Mouse (Mus musculus): ENCODE data around the gene Vmn2r34. TPM values are rescaled to one million over a fixed set of nuclear protein-coding genes. Genes with fewer than 3 reads are reported as not detected.
A peak's percentile ranks its signal among the peaks of the same experiment; 100 is the strongest.
"Not testable (repeated sequence)": the region's sequence is repeated elsewhere in the genome, so short reads cannot be mapped to it uniquely, and the experiment has no call there.

The Vmn2r34 gene
- not detected for total RNA-seq (2021)
- long read RNA-seq, experiment 1: 0 reads
- long read RNA-seq, experiment 2: 0 reads

- DNase-seq: not testable (repeated sequence)
Measured at GRCm38 (mm10) chr7:7689413-7689812, at the start of gene Vmn2r34. Gene Vmn2r34 (minus strand): TSS chr7:7689513.

- peak; percentile 3 for DNase-seq
Measured at GRCm38 (mm10) chr7:7674032-7674431, 15.3 kb downstream of the Vmn2r34 start.

Other genes with a start within 250 kb of the Vmn2r34 start
- not detected for gene Vmn2r32, start 209.5 kb downstream of the Vmn2r34 start, total RNA-seq (2021)
- gene Vmn2r33, start 122.7 kb downstream of the Vmn2r34 start, total RNA-seq (2021): not detected
- gene Vmn2r35, start 130.4 kb upstream of the Vmn2r34 start, total RNA-seq (2021): not detected
- gene Vmn2r36, start 213.0 kb upstream of the Vmn2r34 start, total RNA-seq (2021): not detected